Mouse (Mus musculus): ENCODE measurements around the gene Rsf1.

GRCm38 (mm10) chr7:97696506-97697254 lies 117.0 kb downstream of the Rsf1 start, which contains the start of gene Clns1a:
- TF ChIP-seq EP300 (optimal IDR thresholded peaks at IDR 0.05) = peak; percentile 81
- TF ChIP-seq CTCF (IDR thresholded peaks at IDR 0.05; ENCODE audit: low read depth) = no peak

Data from stomach, postnatal 0 days (tissue).